Mouse (Mus musculus) lung, adult 2 months (tissue): ENCODE data around the gene Nos1ap.

Experiments
- CTCF ChIP-seq: fragments of 200-500 bp; IDR thresholded peaks from 2 replicates; pipeline ENCODE4 v1.5.1; 2011; ENCODE audit warnings: mild to moderate bottlenecking, low read length, control low read depth; ENCODE audit not compliant: insufficient read depth
- POLR2A ChIP-seq: fragments of 200-500 bp; IDR thresholded peaks from 2 replicates; pipeline ENCODE4 v1.6.1; 2011; ENCODE audit warnings: low read depth, mild to moderate bottlenecking, control low read depth, low read length, borderline replicate concordance; ENCODE audit errors: extremely low read depth

DNA sequence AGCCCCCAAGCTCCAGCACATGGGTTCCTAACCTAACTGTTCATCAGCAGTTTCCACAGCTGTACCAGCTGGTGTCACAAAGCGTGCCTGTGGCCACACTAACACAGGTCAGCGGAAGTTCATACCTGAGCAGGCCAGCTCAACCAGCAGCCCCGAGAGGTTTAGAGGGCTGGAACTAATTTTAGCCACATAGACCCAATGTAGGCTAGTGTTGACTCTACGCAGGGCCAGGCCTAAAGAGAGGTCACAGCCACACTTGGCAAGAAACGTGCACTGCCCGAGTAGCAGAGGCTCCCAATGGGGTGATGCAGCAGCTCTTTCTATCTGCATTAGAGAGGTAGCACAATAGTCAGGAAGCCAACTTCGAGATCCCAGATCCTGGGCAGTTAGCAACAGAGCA is 88.1 kb downstream of the Nos1ap start:
- TF ChIP-seq CTCF (no peak), POLR2A (no peak)
